ENCODE assay signal across 8 mouse cellular contexts in genomic region chr9:35117384-35118295, GRCm38 (mm10). TPM values are rescaled to one million over a fixed set of nuclear protein-coding genes. Genes with fewer than 3 reads are reported as not detected.
DNase-seq lines count a peak whose midpoint lies in the region; ATAC-seq and TF ChIP-seq lines count a peak whose summit lies in the region.

No protein-coding gene starts in this region.

- peaks cover 49% of the 10 kb centered on the region for H3K4me1 ChIP-seq in embryonic facial prominence, embryonic 10.5 days
- peaks cover 58% of the 10 kb centered on the region for H3K4me1 ChIP-seq in heart, embryonic 13.5 days
- peaks cover 25% of the 10 kb centered on the region for H3K4me1 ChIP-seq in kidney, embryonic 15.5 days
- H3K4me1 ChIP-seq in spleen, adult 2 months (ENCODE audit: control insufficient read depth, insufficient read depth, insufficient read length): peaks cover 8% of the 10 kb centered on the region; the same call in 1 of the 2 replicates

- peak; percentile 20 for DNase-seq in urinary bladder, postnatal 25 days (ENCODE audit: low spot score)
- DNase-seq in urinary bladder, postnatal 36 days (ENCODE audit: low spot score in 2 of 2): no peak
- peak; percentile 44 for DNase-seq in embryonic facial prominence, embryonic 10.5 days (ENCODE audit: low spot score)
- peak; percentile 69 for DNase-seq in lung, postnatal 25 days (ENCODE audit: low spot score)
- DNase-seq in spleen, adult 2 months (ENCODE audit: low read depth in 1 of 2, low spot score in 2 of 2): no peak
- DNase-seq in urinary bladder, adult 2 months (ENCODE audit: low spot score): no peak

- H3K9ac ChIP-seq in heart, embryonic 13.5 days: peak overlapping the region; percentile 93
- peak overlapping the region; percentile 76 for H3K9ac ChIP-seq in kidney, embryonic 15.5 days

- no peak for TF ChIP-seq CTCF in spleen, adult 2 months (IDR thresholded peaks at IDR 0.05; ENCODE audit: extremely low read depth, insufficient read depth, insufficient read length, insufficient replicate concordance)

- H3K27ac ChIP-seq in embryonic facial prominence, embryonic 10.5 days (replicated peaks): peak overlapping the region; percentile 97
- peak overlapping the region; percentile 91 for H3K27ac ChIP-seq in heart, embryonic 13.5 days (replicated peaks)
- peak overlapping the region; percentile 87 for H3K27ac ChIP-seq in kidney, embryonic 15.5 days
- peak overlapping the region; percentile 90 for H3K27ac ChIP-seq in spleen, adult 2 months (ENCODE audit: insufficient read depth, low read length)

- H3K4me2 ChIP-seq in heart, embryonic 13.5 days: peak overlapping the region; percentile 90
- H3K4me2 ChIP-seq in kidney, embryonic 15.5 days: peak overlapping the region; percentile 91

- peak overlapping the region; percentile 84 for H3K4me3 ChIP-seq in embryonic facial prominence, embryonic 10.5 days
- H3K4me3 ChIP-seq in heart, embryonic 13.5 days: peak overlapping the region; percentile 85
- peak overlapping the region; percentile 68 for H3K4me3 ChIP-seq in kidney, embryonic 15.5 days (replicated peaks)
- H3K4me3 ChIP-seq in spleen, adult 2 months (ENCODE audit: extremely low read depth, insufficient read depth, insufficient read length): peak overlapping the region; percentile 62; the same call in 1 of the 2 replicates

- WGBS in embryonic facial prominence, embryonic 10.5 days: 29% methylated on average over 15 of the region's 15 CpGs
- WGBS in heart, embryonic 13.5 days: 23% methylated on average over 15 of the region's 15 CpGs
- WGBS in kidney, embryonic 15.5 days: 23% methylated on average over 15 of the region's 15 CpGs
- WGBS in spleen, adult 2 months: 11% methylated on average over 15 of the region's 15 CpGs

- H3K9me3 ChIP-seq in embryonic facial prominence, embryonic 10.5 days: no peaks in the 10 kb centered on the region
- no peaks in the 10 kb centered on the region for H3K9me3 ChIP-seq in heart, embryonic 13.5 days
- H3K9me3 ChIP-seq in kidney, embryonic 15.5 days (replicated peaks): no peaks in the 10 kb centered on the region

- peaks cover 27% of the 10 kb centered on the region for H3K36me3 ChIP-seq in embryonic facial prominence, embryonic 10.5 days (replicated peaks)
- peaks cover 13% of the 10 kb centered on the region; the same call in 1 of the 2 replicates for H3K36me3 ChIP-seq in heart, embryonic 13.5 days
- H3K36me3 ChIP-seq in kidney, embryonic 15.5 days: peaks cover 6% of the 10 kb centered on the region; the same call in 1 of the 2 replicates
- no peaks in the 10 kb centered on the region for H3K36me3 ChIP-seq in spleen, adult 2 months (ENCODE audit: control insufficient read depth, insufficient read depth, low read length)

- TF ChIP-seq POLR2A in spleen, adult 2 months (IDR thresholded peaks at IDR 0.05; ENCODE audit: low read depth, low read length): peak; percentile 1; the same call in 1 of the 2 replicates

- no peaks in the 10 kb centered on the region for H3K27me3 ChIP-seq in embryonic facial prominence, embryonic 10.5 days (replicated peaks; ENCODE audit: low read depth, poor library complexity, severe bottlenecking)
- no peaks in the 10 kb centered on the region for H3K27me3 ChIP-seq in heart, embryonic 13.5 days (replicated peaks)
- H3K27me3 ChIP-seq in kidney, embryonic 15.5 days: no peaks in the 10 kb centered on the region
- H3K27me3 ChIP-seq in spleen, adult 2 months (ENCODE audit: control insufficient read depth, insufficient read depth, low read length): no peaks in the 10 kb centered on the region

- no peak for ATAC-seq in heart, embryonic 13.5 days (ENCODE audit: extremely low read depth, insufficient number of reproducible peaks, low FRiP score, low TSS enrichment)
- peak; percentile 26 for ATAC-seq in kidney, embryonic 15.5 days (replicated peaks; ENCODE audit: low FRiP score)

RNA-seq across cellular contexts. Expression of gene St3gal4, which starts 1.4 kb away (rescaled TPM):
- polyA plus RNA-seq in embryonic facial prominence, embryonic 10.5 days (2016; fragmentation: Nextera tagmentation; extraction: Ambion mirVana): 18.2 and 18.7 TPM in 2 replicates
- polyA plus RNA-seq in heart, embryonic 13.5 days (2015; fragmentation: Nextera tagmentation; extraction: Ambion mirVana): 15.4 and 20.9 TPM in 2 replicates
- 17.4 and 17.8 TPM in 2 replicates for polyA plus RNA-seq in kidney, embryonic 15.5 days (2015; fragmentation: Nextera tagmentation; extraction: Ambion mirVana)
- polyA plus RNA-seq in spleen, adult 2 months (2012; rRNA removed): 10.3 and 11.6 TPM in 2 replicates
- polyA plus RNA-seq in urinary bladder, adult 2 months (2012; rRNA removed): 5.1 and 11.2 TPM in 2 replicates

RNA-seq across cellular contexts. Expression of gene Dcps, which starts 58.2 kb away (rescaled TPM):
- 93.5 and 95.6 TPM in 2 replicates for polyA plus RNA-seq in embryonic facial prominence, embryonic 10.5 days (2016; fragmentation: Nextera tagmentation; extraction: Ambion mirVana)
- 60.0 and 69.6 TPM in 2 replicates for polyA plus RNA-seq in heart, embryonic 13.5 days (2015; fragmentation: Nextera tagmentation; extraction: Ambion mirVana)
- 94.4 and 95.4 TPM in 2 replicates for polyA plus RNA-seq in kidney, embryonic 15.5 days (2015; fragmentation: Nextera tagmentation; extraction: Ambion mirVana)
- polyA plus RNA-seq in spleen, adult 2 months (2012; rRNA removed): 27.0 and 36.0 TPM in 2 replicates
- 26.3 and 33.1 TPM in 2 replicates for polyA plus RNA-seq in urinary bladder, adult 2 months (2012; rRNA removed)

Comparison
In these comparisons a context has a peak if more than half of its experiments do, and no peak if none do; other contexts are left out.
1. DNase-seq: peak in urinary bladder, postnatal 25 days (single experiment), embryonic facial prominence, embryonic 10.5 days (single experiment) and lung, postnatal 25 days (single experiment); none in urinary bladder, postnatal 36 days (0 of 2), spleen, adult 2 months (0 of 2) and urinary bladder, adult 2 months (single experiment).
2. Peak in every context shown above with its lines, with median percentiles within 50 percentile points of each other: H3K27ac ChIP-seq and H3K4me3 ChIP-seq.